Mouse (Mus musculus) G1E (cell line): Measurements from ENCODE around the gene Ap5s1.

Experiments
- CTCF ChIP-seq: IDR thresholded peaks from 2 replicates; pipeline ENCODE4 v1.5.1; 2012; ENCODE audit warnings: low read depth, low read length, inconsistent platforms, mixed read lengths
- GATA1 ChIP-seq: IDR thresholded peaks from 2 replicates; pipeline ENCODE4 v1.6.1; 2012; ENCODE audit warnings: borderline replicate concordance, low read length, inconsistent platforms, mixed read lengths
- TAL1 ChIP-seq: conservative IDR thresholded peaks from 2 replicates; pipeline ENCODE4 v1.6.1; 2012; ENCODE audit warnings: low read depth, low read length, inconsistent platforms, mixed read lengths

DNA sequence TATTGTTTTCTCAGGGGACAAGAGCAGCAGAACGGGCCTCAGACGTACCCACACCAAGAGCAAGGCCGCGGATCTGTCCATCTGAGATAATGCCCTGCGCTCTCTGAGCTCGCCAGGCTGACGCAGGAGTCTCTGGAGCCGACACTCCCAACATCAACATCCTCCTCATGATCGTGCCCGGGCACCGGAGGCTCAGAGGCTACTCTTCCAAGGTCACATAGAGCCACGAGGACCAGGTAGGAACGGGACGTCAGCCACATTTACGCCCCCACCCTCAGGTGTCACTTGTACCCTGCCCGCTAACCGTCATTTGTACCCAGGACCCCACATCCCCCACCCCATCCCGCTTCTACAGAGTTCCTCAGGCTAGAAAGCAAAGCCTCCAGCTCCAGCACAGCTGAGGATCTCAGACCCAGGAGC, 47.4 kb upstream of the Ap5s1 start:
- TF ChIP-seq CTCF (no peak), GATA1 (no peak), TAL1 (no peak)
